Mouse (Mus musculus) ES-Bruce4 (cell line): ENCODE measurements around the gene Tenm3. TPM values are rescaled to one million over a fixed set of nuclear protein-coding genes. Genes with fewer than 3 reads are reported as not detected.
"Not testable (repeated sequence)": the region's sequence is repeated elsewhere in the genome, so short reads cannot be mapped to it uniquely, and the experiment has no call there.

Source experiments
- H3K27ac ChIP-seq: 2 replicates; pipeline ENCODE4 v1.5.1; 2012; ENCODE audit warnings: low read length, inconsistent platforms; ENCODE audit not compliant: insufficient read depth
- H3K27me3 ChIP-seq: 2 replicates; pipeline ENCODE4 v1.6.1; 2012; ENCODE audit warnings: mild to moderate bottlenecking, low read length, inconsistent platforms; ENCODE audit not compliant: control insufficient read depth, poor library complexity, insufficient read depth, severe bottlenecking
- H3K36me3 ChIP-seq: 2 replicates; pipeline ENCODE4 v1.6.1; 2012; ENCODE audit warnings: inconsistent platforms, mild to moderate bottlenecking, low read length, moderate library complexity; ENCODE audit not compliant: control insufficient read depth, poor library complexity, insufficient read depth, severe bottlenecking
- H3K4me1 ChIP-seq: one replicate; pipeline ENCODE4 v1.8.1; 2011; ENCODE audit warnings: low read length; ENCODE audit not compliant: control insufficient read depth, insufficient read depth
- H3K4me3 ChIP-seq: 2 replicates; pipeline ENCODE4 v1.5.1; 2011; ENCODE audit warnings: low read depth, mild to moderate bottlenecking, low read length
- H3K9ac ChIP-seq: 2 replicates; pipeline ENCODE4 v1.6.1; 2012; ENCODE audit warnings: low read depth, mild to moderate bottlenecking, inconsistent platforms; ENCODE audit not compliant: poor library complexity, severe bottlenecking
- H3K9me3 ChIP-seq: replicated peaks from 2 replicates; pipeline ENCODE4 v1.6.1; 2012; ENCODE audit warnings: mild to moderate bottlenecking, low read length, inconsistent platforms; ENCODE audit not compliant: control insufficient read depth, poor library complexity, insufficient read depth, severe bottlenecking
- CTCF ChIP-seq: IDR thresholded peaks from one replicate; pipeline ENCODE4 v1.8.1; 2011; ENCODE audit warnings: low read depth, low read length
- EP300 ChIP-seq: IDR thresholded peaks from 2 replicates; pipeline ENCODE4 v1.6.1; 2011; ENCODE audit warnings: low read depth, low read length; ENCODE audit not compliant: insufficient read depth
- POLR2A ChIP-seq: IDR thresholded peaks from one replicate; pipeline ENCODE4 v1.8.1; 2011; ENCODE audit warnings: low read length; ENCODE audit not compliant: insufficient read depth
- polyA plus RNA-seq: library from polyadenylated mRNA; stranded (reverse); fragments of >200 nt; gene quantifications from 2 replicates; pipeline ENCODE4 v1.2.4, GENCODE M21; 2011; ENCODE audit warnings: low read depth; ENCODE audit not compliant: missing spikeins, insufficient read depth, insufficient read length

The Tenm3 gene
- polyA plus RNA-seq, 1 experiment, result 19.2 TPM

DNA sequence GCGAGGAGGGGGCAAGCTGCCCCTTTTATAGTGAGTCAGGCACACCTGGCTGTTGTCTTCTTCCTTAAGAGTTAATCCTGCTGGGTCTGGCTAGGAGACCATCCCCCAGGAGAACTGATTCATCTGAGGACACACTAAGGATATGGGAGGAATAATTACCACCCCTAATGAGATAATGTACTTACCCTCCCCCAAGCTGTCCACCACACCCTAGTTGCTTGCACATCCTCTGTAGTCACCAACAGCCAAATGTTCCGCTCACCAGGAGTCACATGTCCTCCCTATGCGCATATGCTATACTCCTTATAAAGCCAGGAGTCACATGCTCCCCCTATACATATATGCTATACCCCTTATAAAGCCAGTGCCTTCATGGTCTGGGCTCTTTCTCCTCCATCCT is 662.8 kb downstream of the Tenm3 start:
- peaks cover 2% of the 10 kb centered on the region for H3K36me3 ChIP-seq
- no peak overlapping the region for H3K27ac ChIP-seq
- H3K27me3 ChIP-seq, result no peaks in the 10 kb centered on the region
- H3K9ac ChIP-seq, result no peak overlapping the region
- no peaks in the 10 kb centered on the region for H3K4me1 ChIP-seq
- TF ChIP-seq POLR2A, result no peak
- TF ChIP-seq EP300, result no peak
- no peak for TF ChIP-seq CTCF
- no peak overlapping the region for H3K4me3 ChIP-seq
- peaks cover 74% of the 10 kb centered on the region for H3K9me3 ChIP-seq

DNA sequence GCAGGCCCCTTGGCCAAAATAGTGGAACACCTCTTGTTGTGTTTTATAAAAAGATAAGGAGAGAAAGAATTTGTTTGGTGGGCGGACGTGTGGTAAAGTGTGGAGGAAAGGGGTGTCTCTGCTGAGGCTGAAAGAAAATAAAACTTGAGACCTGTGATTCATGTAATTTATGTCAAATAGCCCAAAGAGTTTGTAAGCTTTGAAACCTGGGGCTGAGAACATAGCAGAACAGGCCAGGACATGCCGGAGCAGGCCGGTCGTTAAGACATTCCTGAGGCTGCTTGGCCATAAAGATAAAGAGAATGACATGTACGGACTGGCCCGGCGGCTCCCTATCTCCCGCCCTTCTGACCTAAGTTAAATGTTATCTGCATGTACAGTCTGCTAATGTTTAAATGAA is 663.6 kb downstream of the Tenm3 start:
- Histone ChIP-seq H3K27ac (peak overlapping the region; percentile 49), H3K9me3 (peaks cover 78% of the 10 kb centered on the region)
- not testable (repeated sequence) for H3K27me3 ChIP-seq, H3K36me3 ChIP-seq, H3K9ac ChIP-seq, H3K4me3 ChIP-seq, H3K4me1 ChIP-seq

DNA sequence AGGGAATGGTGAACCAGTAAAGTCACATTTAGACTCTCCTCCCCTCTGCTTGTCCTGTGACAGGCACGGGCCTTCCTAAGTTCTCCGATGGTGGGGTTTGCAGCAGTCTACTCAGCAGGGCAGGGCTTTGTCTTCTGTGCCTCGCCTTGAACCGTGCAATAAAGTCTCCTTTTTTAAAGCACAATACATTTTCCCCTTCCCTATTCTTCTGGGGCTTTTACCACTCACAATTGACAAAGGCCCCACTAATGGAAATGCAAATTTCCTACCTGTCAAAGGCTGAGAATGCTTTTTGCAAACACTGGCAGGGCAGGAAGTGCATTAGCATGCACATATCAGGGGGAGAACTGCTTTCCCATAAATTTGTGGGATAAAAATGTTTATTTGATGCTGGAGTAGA is 664.8 kb downstream of the Tenm3 start:
- TF ChIP-seq CTCF (no peak), EP300 (peak; percentile 58; the same call in 1 of the 2 replicates)
- Histone ChIP-seq H3K27ac (peak overlapping the region; percentile 98), H3K9ac (no peak overlapping the region), H3K27me3 (no peaks in the 10 kb centered on the region), H3K4me3 (no peak overlapping the region), H3K9me3 (peaks cover 83% of the 10 kb centered on the region), H3K36me3 (peaks cover 2% of the 10 kb centered on the region), H3K4me1 (no peaks in the 10 kb centered on the region)

DNA sequence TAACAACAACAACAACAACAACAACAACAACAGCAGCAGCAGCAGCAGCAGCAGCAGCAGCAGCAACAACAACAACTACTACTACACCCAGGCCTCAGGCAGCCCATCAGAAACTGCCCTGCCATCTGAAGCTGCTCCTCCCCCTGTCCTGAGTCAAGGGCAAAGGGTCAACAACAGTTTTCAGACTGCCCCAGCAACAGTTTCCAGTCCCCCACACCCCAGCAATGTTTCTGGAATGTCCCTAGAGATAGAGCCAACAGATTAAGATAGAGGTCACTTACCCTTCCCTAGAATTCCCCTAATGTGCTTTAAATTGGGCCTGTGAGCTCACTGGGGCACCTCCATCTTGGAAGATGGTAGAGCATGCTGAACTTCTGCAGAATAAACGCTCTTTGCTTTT is 665.9 kb downstream of the Tenm3 start:
- Histone ChIP-seq H3K9me3 (peaks cover 80% of the 10 kb centered on the region), H3K27ac (peak overlapping the region; percentile 98; the same call in 1 of the 2 replicates), H3K27me3 (no peaks in the 10 kb centered on the region), H3K9ac (no peak overlapping the region), H3K4me1 (no peaks in the 10 kb centered on the region), H3K4me3 (no peak overlapping the region), H3K36me3 (peaks cover 2% of the 10 kb centered on the region)
- peak; percentile 37; the same call in 1 of the 2 replicates for TF ChIP-seq EP300
- no peak for TF ChIP-seq CTCF
